Mouse (Mus musculus): Measurements from ENCODE around the gene Sipa1l1. TPM values are rescaled to one million over a fixed set of nuclear protein-coding genes. Genes with fewer than 3 reads are reported as not detected.

Sipa1l1 gene
- polyA plus RNA-seq, 2 experiments: 2.6 to 2.7 TPM

DNA sequence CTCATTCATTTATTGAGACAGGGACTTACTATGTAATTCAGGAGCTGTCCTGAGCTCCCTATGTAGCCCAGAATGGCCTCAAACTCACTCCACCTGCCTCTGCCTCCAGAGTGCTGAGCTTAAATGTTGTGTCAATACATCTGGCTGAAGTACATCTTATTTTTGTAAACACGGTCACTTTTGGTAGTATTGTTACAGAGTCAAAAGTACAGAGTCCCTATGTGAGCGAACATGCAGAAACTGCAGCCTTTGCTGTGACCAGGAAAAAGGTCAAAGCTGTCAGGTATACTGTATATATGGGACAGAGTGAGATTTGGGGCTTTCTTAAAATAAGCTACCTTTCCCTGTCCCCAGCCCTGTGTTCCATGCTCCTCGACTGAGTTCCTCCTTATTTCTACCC is 17.6 kb downstream of the Sipa1l1 start:
- DNase-seq (ENCODE audit: low read depth in 3 of 3, low spot score in 3 of 3) (no peak), ATAC-seq (ENCODE audit: insufficient read depth) (no peak)
- Histone ChIP-seq H3K36me3 (replicated peaks; ENCODE audit: control insufficient read depth, insufficient read depth, low read depth) (no peaks in the 10 kb centered on the region), H3K27me3 (ENCODE audit: control insufficient read depth, insufficient read depth, low read length) (no peaks in the 10 kb centered on the region), H3K9ac (replicated peaks) (no peak overlapping the region), H3K4me2 (ENCODE audit: low read depth) (no peak overlapping the region), H3K27ac (no peak overlapping the region), H3K4me3 (ENCODE audit: insufficient read depth in 1 of 2, low read depth in 2 of 2, low read length in 2 of 2) (no peak overlapping the region), H3K9me3 (ENCODE audit: control insufficient read depth, low read length) (no peaks in the 10 kb centered on the region), H3K4me1 (replicated peaks; ENCODE audit: control insufficient read depth in 2 of 2, insufficient read depth in 2 of 2, low read length in 1 of 2) (peaks cover 11 to 43% of the 10 kb centered on the region in 2 experiments)
- no peak for TF ChIP-seq CTCF (IDR thresholded peaks at IDR 0.05; ENCODE audit: low read depth)
- TF ChIP-seq EP300 (IDR thresholded peaks at IDR 0.05; ENCODE audit: low read depth): no peak
- WGBS (ENCODE audit: insufficient replicate concordance): 47% methylated on average over 3 of the region's 3 CpGs

DNA sequence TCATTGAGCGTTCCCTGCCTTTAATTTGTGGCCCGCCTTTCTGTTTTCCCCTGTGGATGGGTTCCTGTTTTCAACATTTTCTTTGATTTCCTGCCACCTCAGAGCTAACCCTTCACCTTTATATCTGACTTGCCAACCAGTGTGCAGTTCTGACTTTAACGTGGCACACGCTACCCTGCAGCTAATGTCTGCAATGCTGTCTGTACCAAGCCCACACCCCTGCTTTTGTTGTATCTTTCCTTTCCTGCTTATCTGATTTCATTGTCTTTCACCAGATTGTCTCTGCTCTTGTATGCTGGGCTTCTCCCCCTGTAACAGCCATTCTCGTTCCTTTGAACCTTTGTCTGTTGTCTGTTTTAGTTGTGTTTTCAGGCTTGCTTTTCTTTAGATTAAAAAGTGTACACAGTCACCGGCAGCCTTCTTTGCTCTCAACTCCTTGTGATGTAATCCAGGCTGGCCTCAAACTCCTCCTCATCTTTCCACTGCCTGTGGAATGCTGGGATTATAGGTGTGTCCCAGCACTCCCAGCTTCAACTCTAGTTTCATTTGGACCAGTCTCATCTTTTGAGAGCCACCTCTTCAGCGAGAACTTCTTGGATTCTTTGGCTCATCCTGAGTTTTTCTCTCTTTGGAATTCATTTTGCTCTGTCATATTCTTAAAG is 18.2 kb downstream of the Sipa1l1 start:
- H3K36me3 ChIP-seq (replicated peaks; ENCODE audit: control insufficient read depth, insufficient read depth, low read depth): no peaks in the 10 kb centered on the region
- peaks cover 11 to 47% of the 10 kb centered on the region in 2 experiments for H3K4me1 ChIP-seq (replicated peaks; ENCODE audit: control insufficient read depth in 2 of 2, insufficient read depth in 2 of 2, low read length in 1 of 2)
- no peak overlapping the region for H3K4me3 ChIP-seq (ENCODE audit: insufficient read depth in 1 of 2, low read depth in 2 of 2, low read length in 2 of 2)
- H3K4me2 ChIP-seq (ENCODE audit: low read depth): no peak overlapping the region
- no peaks in the 10 kb centered on the region for H3K27me3 ChIP-seq (ENCODE audit: control insufficient read depth, insufficient read depth, low read length)
- WGBS (ENCODE audit: insufficient replicate concordance): 46% methylated on average over 7 of the region's 7 CpGs
- no peak for ATAC-seq (ENCODE audit: insufficient read depth)
- no peak overlapping the region for H3K27ac ChIP-seq
- H3K9ac ChIP-seq (replicated peaks): no peak overlapping the region
- no peaks in the 10 kb centered on the region for H3K9me3 ChIP-seq (ENCODE audit: control insufficient read depth, low read length)
- no peak for DNase-seq (ENCODE audit: low read depth in 3 of 3, low spot score in 3 of 3)
- no peak for TF ChIP-seq EP300 (IDR thresholded peaks at IDR 0.05; ENCODE audit: low read depth)
- TF ChIP-seq CTCF (IDR thresholded peaks at IDR 0.05; ENCODE audit: low read depth): no peak

DNA sequence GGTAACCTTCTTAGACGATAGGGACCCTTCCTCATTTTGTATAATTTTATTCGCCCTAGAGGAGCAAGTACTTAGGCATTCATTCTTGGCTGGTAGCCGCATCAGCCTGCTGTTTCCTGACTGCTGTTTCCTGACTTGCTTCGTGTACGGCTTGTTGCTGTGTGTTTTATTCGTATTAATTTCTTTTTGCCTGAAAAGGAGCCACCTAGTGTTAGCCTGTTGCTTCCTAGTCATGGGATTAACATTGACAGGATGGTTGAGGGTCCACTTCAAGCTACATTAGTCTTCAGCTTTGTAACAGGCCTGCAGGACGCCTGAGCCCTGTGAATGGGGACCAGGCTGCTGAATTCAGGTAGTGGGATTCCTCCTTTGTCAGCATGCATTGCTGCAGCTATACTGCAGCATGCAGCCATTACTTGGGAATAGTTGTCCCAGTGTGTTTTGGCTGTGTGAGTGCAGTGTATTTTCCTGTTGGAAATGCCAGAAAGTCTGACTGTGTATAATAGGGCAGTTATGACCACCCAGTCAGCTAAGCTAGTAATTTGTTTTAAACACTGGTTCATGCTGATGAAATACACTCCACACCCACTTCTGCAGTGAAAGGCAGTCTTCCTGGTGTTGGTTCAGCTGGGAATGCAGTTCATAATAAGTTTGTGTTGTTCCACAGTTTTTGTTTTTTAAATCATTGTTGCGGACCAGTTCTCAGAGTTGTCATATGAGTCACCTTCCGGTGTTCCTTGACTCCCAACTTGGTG is 19.4 kb downstream of the Sipa1l1 start:
- Histone ChIP-seq H3K9me3 (ENCODE audit: control insufficient read depth, low read length) (no peaks in the 10 kb centered on the region), H3K4me3 (ENCODE audit: insufficient read depth in 1 of 2, low read depth in 2 of 2, low read length in 2 of 2) (no peak overlapping the region), H3K27ac (no peak overlapping the region), H3K4me1 (replicated peaks; ENCODE audit: control insufficient read depth in 2 of 2, insufficient read depth in 2 of 2, low read length in 1 of 2) (peaks cover 11 to 51% of the 10 kb centered on the region in 2 experiments), H3K36me3 (replicated peaks; ENCODE audit: control insufficient read depth, insufficient read depth, low read depth) (no peaks in the 10 kb centered on the region), H3K9ac (replicated peaks) (no peak overlapping the region), H3K4me2 (ENCODE audit: low read depth) (no peak overlapping the region), H3K27me3 (ENCODE audit: control insufficient read depth, insufficient read depth, low read length) (no peaks in the 10 kb centered on the region)
- WGBS (ENCODE audit: insufficient replicate concordance): 52% methylated on average over 9 of the region's 9 CpGs
- no peak for DNase-seq (ENCODE audit: low read depth in 3 of 3, low spot score in 3 of 3)
- TF ChIP-seq CTCF (IDR thresholded peaks at IDR 0.05; ENCODE audit: low read depth): no peak
- no peak for TF ChIP-seq EP300 (IDR thresholded peaks at IDR 0.05; ENCODE audit: low read depth)
- ATAC-seq (ENCODE audit: insufficient read depth): no peak

- no peak overlapping the region for H3K4me3 ChIP-seq (ENCODE audit: insufficient read depth in 1 of 2, low read depth in 2 of 2, low read length in 2 of 2)
- peaks cover 11 to 51% of the 10 kb centered on the region in 2 experiments for H3K4me1 ChIP-seq (replicated peaks; ENCODE audit: control insufficient read depth in 2 of 2, insufficient read depth in 2 of 2, low read length in 1 of 2)
- DNase-seq (ENCODE audit: low read depth in 3 of 3, low spot score in 3 of 3): no peak
- H3K4me2 ChIP-seq (ENCODE audit: low read depth): peak overlapping the region; percentile 52; the same call in 1 of the 2 replicates
- no peaks in the 10 kb centered on the region for H3K27me3 ChIP-seq (ENCODE audit: control insufficient read depth, insufficient read depth, low read length)
- no peak for ATAC-seq (ENCODE audit: insufficient read depth)
- TF ChIP-seq CTCF (IDR thresholded peaks at IDR 0.05; ENCODE audit: low read depth) (no peak), EP300 (IDR thresholded peaks at IDR 0.05; ENCODE audit: low read depth) (no peak)
- H3K9me3 ChIP-seq (ENCODE audit: control insufficient read depth, low read length): no peaks in the 10 kb centered on the region
- H3K36me3 ChIP-seq (replicated peaks; ENCODE audit: control insufficient read depth, insufficient read depth, low read depth): no peaks in the 10 kb centered on the region
- H3K27ac ChIP-seq: no peak overlapping the region
- no peak overlapping the region for H3K9ac ChIP-seq (replicated peaks)
- 61% methylated on average over 6 of the region's 6 CpGs for WGBS (ENCODE audit: insufficient replicate concordance)
Measured at GRCm38 (mm10) chr12:82189076-82189675, 20.1 kb downstream of the Sipa1l1 start.
